Mouse (Mus musculus) cerebellum, adult 2 months (tissue): Measurements from ENCODE around the gene Dll1. TPM values are rescaled to one million over a fixed set of nuclear protein-coding genes. Genes with fewer than 3 reads are reported as not detected.

Experiments
- DNase-seq, 2 experiments: peaks; one replicate each; pipeline ENCODE4 v3.0.0; 2021
- H3K27ac ChIP-seq: fragments of 200-500 bp; 2 replicates; pipeline ENCODE4 v1.5.1; 2012; ENCODE audit warnings: low read length, control low read depth, inconsistent platforms; ENCODE audit not compliant: insufficient read depth
- H3K27me3 ChIP-seq: fragments of 200-500 bp; 2 replicates; pipeline ENCODE4 v1.6.1; 2012; ENCODE audit warnings: inconsistent platforms, mild to moderate bottlenecking, low read length, moderate library complexity; ENCODE audit not compliant: control insufficient read depth, insufficient read depth
- H3K4me1 ChIP-seq: fragments of 200-500 bp; 2 replicates; pipeline ENCODE4 v1.6.1; 2011; ENCODE audit warnings: low read length; ENCODE audit not compliant: control insufficient read depth, insufficient read depth
- H3K4me3 ChIP-seq: fragments of 200-500 bp; replicated peaks from 2 replicates; pipeline ENCODE3; 2011; ENCODE audit warnings: mild to moderate bottlenecking, low read depth, low read length, control low read depth; ENCODE audit not compliant: insufficient read depth
- CTCF ChIP-seq: fragments of 200-500 bp; IDR thresholded peaks from 2 replicates; pipeline ENCODE4 v1.5.1; 2011; ENCODE audit warnings: low read depth, mild to moderate bottlenecking, control low read depth, low read length, moderate library complexity, borderline replicate concordance; ENCODE audit not compliant: insufficient read depth
- POLR2A ChIP-seq: fragments of 200-500 bp; IDR thresholded peaks from 2 replicates; pipeline ENCODE4 v1.6.1; 2011; ENCODE audit warnings: low read length, control low read depth, borderline replicate concordance; ENCODE audit not compliant: insufficient read depth
- WGBS: fragments of 180-500 bp; shearing (Covaris S2); methylation state at CpG from one replicate; pipeline ENCODE4 v1.1.7; 2018; 5-methylcytosine and 5-hydroxymethylcytosine counted together
- polyA plus RNA-seq: library from polyadenylated mRNA; depleted of rRNA; stranded (reverse); fragments of >200 nt; gene quantifications from 2 replicates; pipeline ENCODE4 v1.2.3, GENCODE M21; 2012

Dll1 gene
- polyA plus RNA-seq, 1 experiment: 6.2 TPM

DNA sequence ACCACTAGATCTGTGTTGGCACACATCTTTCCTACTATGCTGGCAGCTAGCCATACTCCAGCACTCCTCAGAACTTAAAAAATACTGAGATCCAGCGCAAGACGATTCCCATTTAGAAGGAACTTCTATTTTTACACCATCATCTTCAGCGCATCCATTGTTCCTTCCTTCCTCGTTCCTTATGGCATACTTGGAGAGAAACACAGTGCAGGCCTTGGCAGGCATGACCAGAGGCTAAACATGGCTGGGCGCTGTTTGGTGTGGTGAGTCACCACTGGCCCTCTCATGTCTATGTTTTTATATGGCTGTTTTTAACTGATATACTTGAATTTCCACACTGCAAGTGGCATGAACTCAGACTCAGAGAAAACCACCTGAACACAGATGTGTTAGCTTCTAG, 11.0 kb downstream of the Dll1 start:
- no peak for TF ChIP-seq POLR2A
- Histone ChIP-seq H3K27ac (no peak overlapping the region), H3K27me3 (no peaks in the 10 kb centered on the region; the same call in 1 of the 2 replicates), H3K4me3 (no peak overlapping the region), H3K4me1 (no peaks in the 10 kb centered on the region)
- no peak for DNase-seq
- WGBS: 52% methylated on average over 5 of the region's 5 CpGs

DNA sequence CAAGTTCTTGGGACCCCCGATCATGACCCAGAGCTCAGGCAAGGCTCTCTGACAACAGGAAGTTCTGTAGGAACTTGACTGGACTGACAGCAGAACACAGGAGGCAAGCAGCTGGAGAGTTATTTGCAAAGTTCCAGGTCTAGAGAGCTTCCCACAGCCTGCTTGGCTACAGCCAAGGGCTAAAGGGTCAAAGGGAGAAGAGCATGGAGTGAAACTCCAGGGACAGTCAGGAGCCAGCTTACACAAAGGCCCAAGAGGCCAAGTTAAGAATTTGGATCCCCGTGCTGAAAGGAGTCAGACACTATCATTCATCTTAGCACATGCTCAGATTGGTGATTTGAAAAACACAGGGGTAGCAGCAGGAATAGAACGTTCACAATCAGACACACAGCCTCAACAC, 13.0 kb downstream of the Dll1 start:
- whole genome bisulfite sequencing: 69% methylated on average over 3 of the region's 3 CpGs
- no peak for DNase-seq

DNA sequence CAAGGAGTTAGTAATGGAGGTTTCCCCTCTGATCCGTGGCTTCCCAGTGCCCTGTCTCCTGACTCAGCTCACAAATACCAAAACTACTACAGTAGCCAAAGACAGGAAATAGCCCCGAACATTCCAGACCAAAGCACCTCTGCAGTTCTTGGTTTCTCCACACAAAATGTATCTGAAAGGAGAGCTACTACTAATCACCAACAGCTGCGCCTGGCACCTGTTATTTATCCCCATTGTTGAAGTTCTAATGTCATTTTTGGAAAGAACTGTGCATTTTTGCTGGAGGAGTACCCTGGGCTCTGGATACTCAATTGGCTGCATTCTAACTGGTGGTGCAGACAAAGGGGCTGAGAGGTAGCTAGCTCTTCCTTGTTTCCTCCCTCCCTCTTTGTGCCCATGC, 19.6 kb downstream of the Dll1 start:
- Histone ChIP-seq H3K4me3 (no peak overlapping the region), H3K27me3 (no peaks in the 10 kb centered on the region; the same call in 1 of the 2 replicates), H3K4me1 (no peaks in the 10 kb centered on the region), H3K27ac (no peak overlapping the region)
- TF ChIP-seq CTCF: no peak
- TF ChIP-seq POLR2A: no peak
- WGBS: 81% methylated on average over 3 of the region's 3 CpGs
- no peak for DNase-seq

More for the DNA sequence above, 13.0 kb downstream of the Dll1 start:
- Histone ChIP-seq H3K4me1 (no peaks in the 10 kb centered on the region), H3K27me3 (no peaks in the 10 kb centered on the region; the same call in 1 of the 2 replicates), H3K27ac (no peak overlapping the region), H3K4me3 (no peak overlapping the region)
- TF ChIP-seq POLR2A: no peak
- no peak for TF ChIP-seq CTCF

DNA sequence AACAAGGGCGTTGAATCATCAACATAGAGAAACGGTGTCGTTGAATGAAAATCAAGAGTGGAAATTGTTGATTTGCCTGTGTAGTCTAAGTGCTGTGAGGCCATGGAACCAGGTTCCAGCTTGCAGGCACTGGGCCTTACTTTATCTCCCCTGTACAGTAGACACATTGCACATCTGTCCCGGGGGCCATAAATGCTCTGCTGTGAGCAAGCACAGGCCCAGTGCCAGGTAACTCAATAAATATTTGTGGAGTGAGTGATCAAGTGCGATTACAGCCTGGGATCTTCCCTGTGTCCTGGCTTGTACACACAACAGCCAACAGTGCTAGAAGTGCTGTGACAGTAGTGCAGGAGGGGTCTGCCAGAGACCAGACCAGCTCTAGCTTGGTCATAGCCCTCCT, 20.1 kb downstream of the Dll1 start:
- Histone ChIP-seq H3K4me3 (no peak overlapping the region), H3K4me1 (no peaks in the 10 kb centered on the region), H3K27ac (no peak overlapping the region), H3K27me3 (no peaks in the 10 kb centered on the region; the same call in 1 of the 2 replicates)
- TF ChIP-seq CTCF (no peak), POLR2A (no peak)
- 82% methylated on average over 5 of the region's 5 CpGs for WGBS
- DNase-seq: no peak

DNA sequence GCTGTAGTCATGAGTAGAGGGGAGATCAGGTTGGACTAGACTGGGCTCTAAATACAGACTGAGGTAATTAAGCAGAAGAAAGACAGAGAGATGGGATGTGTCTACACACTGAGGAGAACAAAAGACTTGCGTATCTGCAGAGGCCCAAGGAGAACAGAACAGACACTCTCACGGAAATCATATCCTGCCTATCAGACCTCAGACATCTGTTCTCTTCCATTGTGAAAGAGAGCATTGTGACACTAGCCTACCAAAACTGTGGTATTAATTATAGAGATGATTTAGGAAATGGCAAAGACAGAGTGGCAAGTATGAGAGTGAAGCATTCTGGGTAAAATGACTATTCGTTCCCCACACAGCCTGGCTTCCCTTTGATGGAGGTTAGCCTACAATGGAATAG, 21.6 kb downstream of the Dll1 start:
- Histone ChIP-seq H3K27me3 (no peaks in the 10 kb centered on the region), H3K4me3 (no peak overlapping the region), H3K4me1 (no peaks in the 10 kb centered on the region), H3K27ac (no peak overlapping the region)
- 90% methylated on average over 3 of the region's 3 CpGs for WGBS
- no peak for TF ChIP-seq CTCF
- no peak for TF ChIP-seq POLR2A
- DNase-seq: no peak

DNA sequence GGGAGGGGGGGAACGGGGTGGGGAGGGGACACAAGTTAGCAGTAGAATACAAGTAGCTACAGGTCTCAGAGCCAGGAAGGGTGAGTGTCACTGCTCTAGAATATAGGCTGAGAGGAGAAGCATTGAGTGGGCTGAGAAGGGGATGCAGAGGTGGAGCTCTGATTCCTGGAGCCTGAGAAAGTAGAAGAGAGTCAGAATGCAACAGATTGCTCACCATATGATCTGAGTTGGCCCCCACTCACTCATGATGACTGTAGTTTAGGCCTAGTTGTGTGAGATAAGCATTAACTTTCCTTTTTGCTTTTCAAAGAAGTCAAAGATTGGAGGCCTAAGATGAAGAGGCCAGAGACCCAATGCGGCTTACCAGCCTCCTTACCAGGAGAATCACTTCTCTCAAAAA, 22.7 kb downstream of the Dll1 start:
- no peaks in the 10 kb centered on the region for H3K27me3 ChIP-seq
- no peak for TF ChIP-seq POLR2A
- no peak for TF ChIP-seq CTCF
- DNase-seq: no peak
- no peak overlapping the region for H3K27ac ChIP-seq
- H3K4me1 ChIP-seq: no peaks in the 10 kb centered on the region
- no peak overlapping the region for H3K4me3 ChIP-seq
- 86% methylated on average over 2 of the region's 2 CpGs for WGBS

DNA sequence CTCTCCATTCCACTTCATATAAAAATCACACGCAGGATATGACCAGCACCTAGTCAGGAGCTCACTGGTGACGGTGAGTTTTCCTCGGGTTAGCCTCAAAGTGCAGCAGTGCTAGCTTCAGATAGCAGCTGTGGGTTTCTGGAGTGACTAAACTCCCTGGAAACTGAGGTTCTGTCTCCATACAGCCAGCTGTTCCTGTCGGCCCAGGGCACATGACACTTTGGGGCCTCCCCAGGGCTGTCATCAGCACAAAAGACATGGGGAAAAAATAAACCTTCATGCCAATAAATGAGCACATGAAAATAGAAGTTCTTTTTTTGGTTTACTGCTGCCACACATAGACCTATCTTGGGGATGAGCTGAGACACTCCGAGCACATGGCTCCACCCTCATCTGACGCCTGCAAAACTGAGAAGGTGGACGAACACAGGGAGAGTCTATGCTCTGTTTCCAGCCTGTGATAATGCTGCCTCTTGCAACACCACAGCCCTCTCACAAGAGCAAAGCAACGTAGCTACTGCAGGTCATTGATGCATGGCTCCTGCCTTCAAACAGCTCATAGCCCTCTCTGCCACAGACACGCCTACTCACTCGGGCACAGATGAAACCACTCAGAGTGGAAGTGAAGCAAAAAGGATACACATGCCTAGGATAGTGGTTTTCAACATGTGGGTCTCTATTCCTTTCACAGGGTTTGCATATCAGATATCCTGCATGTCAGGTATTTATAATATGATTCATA, 23.6 kb downstream of the Dll1 start:
- no peak overlapping the region for H3K27ac ChIP-seq
- no peaks in the 10 kb centered on the region for H3K27me3 ChIP-seq
- no peaks in the 10 kb centered on the region for H3K4me1 ChIP-seq
- no peak overlapping the region for H3K4me3 ChIP-seq
- DNase-seq: no peak
- TF ChIP-seq CTCF (no peak), POLR2A (no peak)
- WGBS: 53% methylated on average over 10 of the region's 10 CpGs

DNA sequence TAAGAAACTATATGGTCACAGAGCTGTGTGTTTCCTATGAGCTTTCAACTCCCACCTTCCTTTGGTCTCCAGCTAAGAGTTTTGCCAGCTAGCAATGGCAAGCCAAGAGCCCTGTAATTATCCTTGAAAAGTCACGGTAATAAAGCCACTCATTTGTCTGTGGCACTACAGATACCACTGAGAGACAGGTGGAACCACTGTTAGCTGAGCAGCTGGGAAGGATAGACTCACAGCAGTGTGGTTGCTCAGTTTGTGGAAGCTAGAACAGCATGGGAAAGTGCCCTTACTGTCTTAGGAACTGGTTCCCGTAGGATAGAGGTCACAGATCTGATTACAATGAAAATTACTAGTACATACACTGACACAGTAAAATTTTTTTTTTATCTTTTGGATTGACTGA, 26.5 kb downstream of the Dll1 start:
- DNase-seq: no peak
- Histone ChIP-seq H3K4me3 (no peak overlapping the region), H3K27me3 (no peaks in the 10 kb centered on the region), H3K4me1 (no peaks in the 10 kb centered on the region), H3K27ac (no peak overlapping the region)
- WGBS: 62% methylated on average over 2 of the region's 2 CpGs
- TF ChIP-seq CTCF (no peak), POLR2A (no peak)
